Mouse (Mus musculus): ENCODE results near the gene Vstm4.
A peak's percentile ranks its signal among the peaks of the same experiment; 100 is the strongest.

Vstm4 gene

GRCm38 (mm10) chr14:32859831-32860569 is 3.4 kb downstream of the Vstm4 start:
- DNase-seq: peak; percentile 49

GRCm38 (mm10) chr14:32861149-32861581 is 4.6 kb downstream of the Vstm4 start:
- peak; percentile 80 for DNase-seq

GRCm38 (mm10) chr14:32861656-32862055 is 5.1 kb downstream of the Vstm4 start:
- DNase-seq: no peak

- no peak for DNase-seq
Measured at GRCm38 (mm10) chr14:32865331-32865730, 8.8 kb downstream of the Vstm4 start.

GRCm38 (mm10) chr14:32871963-32872362 is 15.4 kb downstream of the Vstm4 start:
- DNase-seq: no peak

- DNase-seq: peak; percentile 57
Measured at GRCm38 (mm10) chr14:32877549-32877948, 21.0 kb downstream of the Vstm4 start.

- no peak for DNase-seq
Measured at GRCm38 (mm10) chr14:32880332-32880731, 23.8 kb downstream of the Vstm4 start.

- no peak for DNase-seq
Measured at GRCm38 (mm10) chr14:32881693-32882092, 25.1 kb downstream of the Vstm4 start.

GRCm38 (mm10) chr14:32888876-32889674 is 32.5 kb downstream of the Vstm4 start:
- DNase-seq: peak; percentile 50

- DNase-seq: peak; percentile 40
Measured at GRCm38 (mm10) chr14:32894341-32894853, 37.8 kb downstream of the Vstm4 start.

GRCm38 (mm10) chr14:32894878-32895277 is 38.3 kb downstream of the Vstm4 start:
- DNase-seq: no peak

- peak; percentile 41 for DNase-seq
Measured at GRCm38 (mm10) chr14:32896896-32897295, 40.3 kb downstream of the Vstm4 start.

- no peak for DNase-seq
Measured at GRCm38 (mm10) chr14:32903203-32903602, 46.6 kb downstream of the Vstm4 start.

- no peak for DNase-seq
Measured at GRCm38 (mm10) chr14:32906545-32906944, 50.0 kb downstream of the Vstm4 start.

GRCm38 (mm10) chr14:32909112-32909511 is 52.6 kb downstream of the Vstm4 start:
- no peak for DNase-seq

GRCm38 (mm10) chr14:32911187-32911586 is 54.6 kb downstream of the Vstm4 start:
- no peak for DNase-seq

- DNase-seq: peak; percentile 47
Measured at GRCm38 (mm10) chr14:32915360-32915759, 58.8 kb downstream of the Vstm4 start.

GRCm38 (mm10) chr14:32917919-32918318 is 61.4 kb downstream of the Vstm4 start:
- DNase-seq: no peak

- no peak for DNase-seq
Measured at GRCm38 (mm10) chr14:32923871-32924270, 67.3 kb downstream of the Vstm4 start.

GRCm38 (mm10) chr14:32931709-32932108 is 75.2 kb downstream of the Vstm4 start:
- no peak for DNase-seq

GRCm38 (mm10) chr14:32932220-32932619 is 75.7 kb downstream of the Vstm4 start:
- DNase-seq: no peak

GRCm38 (mm10) chr14:32934064-32934463 is 77.5 kb downstream of the Vstm4 start:
- no peak for DNase-seq

GRCm38 (mm10) chr14:32939217-32939616 is 82.7 kb downstream of the Vstm4 start:
- no peak for DNase-seq

- no peak for DNase-seq
Measured at GRCm38 (mm10) chr14:32947512-32947911, 91.0 kb downstream of the Vstm4 start.

All from kidney, postnatal 14 days (tissue).